Mouse (Mus musculus): Measurements from ENCODE around the gene Tex45. TPM values are rescaled to one million over a fixed set of nuclear protein-coding genes. Genes with fewer than 3 reads are reported as not detected.

The Tex45 gene
- polyA plus RNA-seq, 1 experiment from 2014 or later, result 0.20 TPM

DNA sequence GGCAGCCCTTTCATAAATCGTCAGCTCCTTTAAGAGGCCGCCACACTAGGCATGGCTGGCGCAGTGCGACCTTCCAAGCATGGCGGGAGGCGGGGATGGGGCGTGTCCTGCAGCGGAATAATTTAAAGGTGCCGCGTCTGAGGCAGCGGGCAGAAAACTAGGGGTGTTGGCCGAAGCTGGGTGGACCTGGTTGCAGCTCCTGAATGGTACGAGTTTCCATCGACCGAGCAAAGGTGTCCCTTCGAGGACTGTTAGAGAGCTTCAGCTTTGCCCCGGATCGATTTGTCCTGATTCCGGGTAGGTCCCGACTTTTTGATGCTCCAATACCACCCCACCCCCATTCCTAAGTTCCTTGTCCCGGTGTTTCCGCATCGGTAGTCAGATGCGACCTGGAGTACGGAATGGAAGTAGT, 44.6 kb downstream of the Tex45 start, which contains the start of gene Pnpla6:
Pnpla6 (plus strand) TSS at position 125 of the 412 bp plus-strand sequence.
- H3K9ac ChIP-seq (ENCODE audit: low read length), result peak within 1 kb of the TSS; percentile 48
- H3K4me1 ChIP-seq (ENCODE audit: control insufficient read depth, insufficient read depth, low read length), result no peaks in the 10 kb centered on the region
- ATAC-seq (ENCODE audit: insufficient read depth, low FRiP score, low TSS enrichment) (peak; percentile 72), DNase-seq (ENCODE audit: low spot score) (peak; percentile 86)
- WGBS, result 1% methylated on average over 25 of the region's 25 CpGs
- 0 out of 2 replicates have a peak within 1 kb of the TSS, but pooled peaks have one; percentile 20 for H3K27ac ChIP-seq (ENCODE audit: low read depth, low read length)
- peak within 1 kb of the TSS; percentile 98 for H3K4me2 ChIP-seq (ENCODE audit: low read depth)
- H3K27me3 ChIP-seq (ENCODE audit: control insufficient read depth, insufficient read depth, low read length), result no peaks in the 10 kb centered on the region
- H3K9me3 ChIP-seq (ENCODE audit: control insufficient read depth, low read length), result no peaks in the 10 kb centered on the region
- peaks cover 3% of the 10 kb centered on the region for H3K36me3 ChIP-seq (ENCODE audit: control insufficient read depth, insufficient read depth, low read length)
- peak within 1 kb of the TSS; percentile 54 for H3K4me3 ChIP-seq (ENCODE audit: low read depth, low read length)

DNA sequence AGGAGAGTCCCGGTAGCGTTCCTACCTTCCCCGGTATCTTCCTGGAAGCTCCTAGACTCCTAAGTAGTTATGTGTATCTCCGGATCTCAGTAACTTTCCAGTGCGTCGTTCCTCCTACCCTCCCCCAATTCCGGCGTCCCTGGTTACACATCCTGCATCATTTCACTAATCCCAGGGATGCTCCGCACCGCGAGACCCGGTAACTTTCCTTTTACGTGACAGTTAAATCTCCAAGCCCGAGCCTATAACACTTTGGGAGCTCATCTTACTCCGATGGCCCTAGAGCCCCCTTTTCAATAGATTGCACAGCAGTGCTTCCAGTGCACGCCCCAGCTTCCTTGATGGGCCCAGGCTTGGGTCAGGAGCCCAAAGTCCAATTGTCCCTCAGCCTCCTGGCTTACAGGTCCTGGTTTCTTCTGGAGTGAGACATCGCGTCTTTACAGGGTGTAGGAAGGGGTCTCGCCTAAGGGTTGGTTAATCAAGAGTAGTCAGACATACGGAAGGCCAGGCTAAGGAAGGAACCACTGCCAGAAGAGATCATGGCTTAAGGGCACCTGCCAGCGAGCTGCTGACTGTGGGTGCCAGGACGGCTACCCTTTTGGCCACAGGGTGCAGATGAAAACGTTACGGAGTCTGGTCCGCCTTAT, 45.2 kb downstream of the Tex45 start:
- no peaks in the 10 kb centered on the region for H3K9me3 ChIP-seq (ENCODE audit: control insufficient read depth, low read length)
- DNase-seq (ENCODE audit: low spot score), result peak; percentile 44
- WGBS, result 0% methylated on average over 25 of the region's 25 CpGs
- ATAC-seq (ENCODE audit: insufficient read depth, low FRiP score, low TSS enrichment), result peak; percentile 36
- 0 out of 2 replicates have a peak overlapping the region, but pooled peaks have one; percentile 20 for H3K27ac ChIP-seq (ENCODE audit: low read depth, low read length)
- no peaks in the 10 kb centered on the region; the same call in none of the 2 replicates for H3K36me3 ChIP-seq (ENCODE audit: control insufficient read depth, insufficient read depth, low read length)
- peak overlapping the region; percentile 98 for H3K4me2 ChIP-seq (ENCODE audit: low read depth)
- peak overlapping the region; percentile 48 for H3K9ac ChIP-seq (ENCODE audit: low read length)
- H3K4me3 ChIP-seq (ENCODE audit: low read depth, low read length), result peak overlapping the region; percentile 54
- no peaks in the 10 kb centered on the region for H3K27me3 ChIP-seq (ENCODE audit: control insufficient read depth, insufficient read depth, low read length)
- H3K4me1 ChIP-seq (ENCODE audit: control insufficient read depth, insufficient read depth, low read length), result no peaks in the 10 kb centered on the region

DNA sequence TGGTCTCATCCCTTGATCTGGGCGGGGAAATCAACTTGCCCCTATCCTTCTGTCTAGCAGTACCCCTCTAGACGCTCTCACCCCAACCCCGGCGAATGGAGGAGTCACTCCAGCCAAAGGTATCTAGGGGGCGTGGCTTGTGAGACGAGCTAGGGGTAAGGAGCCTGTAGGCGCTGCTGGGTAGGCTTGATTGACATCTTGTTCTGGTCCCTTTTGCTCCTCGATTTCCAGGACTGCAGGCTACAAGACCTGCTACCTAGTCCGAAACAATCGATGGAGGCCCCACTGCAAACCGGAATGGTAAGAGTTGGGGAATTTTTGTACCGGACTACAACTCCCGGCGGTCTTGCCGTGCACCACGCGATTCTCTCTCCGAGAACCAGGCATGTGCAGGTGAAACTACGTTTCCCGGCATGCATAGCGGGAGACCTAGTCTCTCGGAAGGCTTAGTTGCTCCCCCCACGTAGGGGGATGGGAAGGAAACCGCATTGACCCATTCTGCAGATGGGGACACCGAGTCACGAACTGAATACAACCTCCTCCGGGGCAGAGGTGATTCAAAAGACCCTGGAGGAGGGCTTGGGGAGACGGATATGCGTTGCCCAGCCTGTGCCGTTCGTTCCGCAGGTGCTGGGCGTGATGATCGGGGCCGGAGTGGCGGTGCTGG, 45.9 kb downstream of the Tex45 start:
- no peaks in the 10 kb centered on the region for H3K27me3 ChIP-seq (ENCODE audit: control insufficient read depth, insufficient read depth, low read length)
- no peak overlapping the region for H3K27ac ChIP-seq (ENCODE audit: low read depth, low read length)
- peak; percentile 86 for ATAC-seq (ENCODE audit: insufficient read depth, low FRiP score, low TSS enrichment)
- peak overlapping the region; percentile 54 for H3K4me3 ChIP-seq (ENCODE audit: low read depth, low read length)
- no peaks in the 10 kb centered on the region for H3K9me3 ChIP-seq (ENCODE audit: control insufficient read depth, low read length)
- H3K4me2 ChIP-seq (ENCODE audit: low read depth), result peak overlapping the region; percentile 98
- peak; percentile 89 for DNase-seq (ENCODE audit: low spot score)
- peak overlapping the region; percentile 48 for H3K9ac ChIP-seq (ENCODE audit: low read length)
- under 1% methylated on average over 36 of the region's 36 CpGs for WGBS
- no peaks in the 10 kb centered on the region for H3K4me1 ChIP-seq (ENCODE audit: control insufficient read depth, insufficient read depth, low read length)
- no peaks in the 10 kb centered on the region; the same call in 1 of the 2 replicates for H3K36me3 ChIP-seq (ENCODE audit: control insufficient read depth, insufficient read depth, low read length)

- ATAC-seq (ENCODE audit: insufficient read depth, low FRiP score, low TSS enrichment) (no peak), DNase-seq (ENCODE audit: low spot score) (peak; percentile 32)
- 9% methylated on average over 16 of the region's 16 CpGs for WGBS
- no peak overlapping the region for H3K27ac ChIP-seq (ENCODE audit: low read depth, low read length)
- no peaks in the 10 kb centered on the region; the same call in 1 of the 2 replicates for H3K36me3 ChIP-seq (ENCODE audit: control insufficient read depth, insufficient read depth, low read length)
- peak overlapping the region; percentile 27; the same call in 1 of the 2 replicates for H3K9ac ChIP-seq (ENCODE audit: low read length)
- no peaks in the 10 kb centered on the region for H3K9me3 ChIP-seq (ENCODE audit: control insufficient read depth, low read length)
- no peaks in the 10 kb centered on the region for H3K4me1 ChIP-seq (ENCODE audit: control insufficient read depth, insufficient read depth, low read length)
- H3K4me2 ChIP-seq (ENCODE audit: low read depth), result peak overlapping the region; percentile 98
- peak overlapping the region; percentile 54 for H3K4me3 ChIP-seq (ENCODE audit: low read depth, low read length)
- no peaks in the 10 kb centered on the region for H3K27me3 ChIP-seq (ENCODE audit: control insufficient read depth, insufficient read depth, low read length)
Measured at GRCm38 (mm10) chr8:3517117-3517495, 46.4 kb downstream of the Tex45 start.

GRCm38 (mm10) chr8:3522007-3522697, 51.5 kb downstream of the Tex45 start:
- Histone ChIP-seq H3K27ac (ENCODE audit: low read depth, low read length) (no peak overlapping the region), H3K27me3 (ENCODE audit: control insufficient read depth, insufficient read depth, low read length) (no peaks in the 10 kb centered on the region), H3K4me2 (ENCODE audit: low read depth) (no peak overlapping the region), H3K4me1 (ENCODE audit: control insufficient read depth, insufficient read depth, low read length) (no peaks in the 10 kb centered on the region), H3K36me3 (ENCODE audit: control insufficient read depth, insufficient read depth, low read length) (peaks cover 6% of the 10 kb centered on the region; the same call in 1 of the 2 replicates), H3K9me3 (ENCODE audit: control insufficient read depth, low read length) (no peaks in the 10 kb centered on the region), H3K9ac (ENCODE audit: low read length) (no peak overlapping the region), H3K4me3 (ENCODE audit: low read depth, low read length) (no peak overlapping the region)
- 91% methylated on average over 13 of the region's 13 CpGs for WGBS
- no peak for DNase-seq (ENCODE audit: low spot score)
- no peak for ATAC-seq (ENCODE audit: insufficient read depth, low FRiP score, low TSS enrichment)

- DNase-seq (ENCODE audit: low spot score), result no peak
- Histone ChIP-seq H3K36me3 (ENCODE audit: control insufficient read depth, insufficient read depth, low read length) (peaks cover 3% of the 10 kb centered on the region), H3K4me1 (ENCODE audit: control insufficient read depth, insufficient read depth, low read length) (no peaks in the 10 kb centered on the region), H3K4me2 (ENCODE audit: low read depth) (no peak overlapping the region), H3K27ac (ENCODE audit: low read depth, low read length) (no peak overlapping the region), H3K4me3 (ENCODE audit: low read depth, low read length) (no peak overlapping the region), H3K27me3 (ENCODE audit: control insufficient read depth, insufficient read depth, low read length) (no peaks in the 10 kb centered on the region), H3K9me3 (ENCODE audit: control insufficient read depth, low read length) (no peaks in the 10 kb centered on the region), H3K9ac (ENCODE audit: low read length) (no peak overlapping the region)
- no peak for ATAC-seq (ENCODE audit: insufficient read depth, low FRiP score, low TSS enrichment)
- WGBS, result 95% methylated on average over 5 of the region's 5 CpGs
Measured at GRCm38 (mm10) chr8:3530816-3531215, 60.2 kb downstream of the Tex45 start.

DNA sequence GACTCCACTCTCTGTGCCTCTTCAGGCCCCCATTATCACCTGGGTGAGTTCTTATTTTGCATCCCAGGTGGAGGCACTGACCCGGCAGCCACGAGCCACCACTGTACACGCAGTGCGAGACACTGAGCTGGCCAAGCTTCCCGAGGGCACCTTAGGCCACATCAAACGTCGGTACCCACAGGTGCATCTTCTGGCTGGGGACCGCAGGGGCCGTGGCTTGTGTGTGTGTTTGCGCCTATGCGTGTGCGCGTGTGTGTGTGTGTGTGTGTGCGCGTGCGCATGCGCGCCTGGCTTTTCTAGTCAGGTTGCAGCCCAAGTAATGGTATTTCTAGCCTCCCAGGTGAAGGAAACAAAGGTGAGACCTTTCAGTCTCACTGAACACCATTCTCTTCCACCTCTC, 61.3 kb downstream of the Tex45 start:
- no peak overlapping the region for H3K27ac ChIP-seq (ENCODE audit: low read depth, low read length)
- H3K4me2 ChIP-seq (ENCODE audit: low read depth), result no peak overlapping the region
- ATAC-seq (ENCODE audit: insufficient read depth, low FRiP score, low TSS enrichment) (no peak), DNase-seq (ENCODE audit: low spot score) (no peak)
- no peak overlapping the region for H3K9ac ChIP-seq (ENCODE audit: low read length)
- peaks cover 6% of the 10 kb centered on the region for H3K36me3 ChIP-seq (ENCODE audit: control insufficient read depth, insufficient read depth, low read length)
- no peaks in the 10 kb centered on the region for H3K4me1 ChIP-seq (ENCODE audit: control insufficient read depth, insufficient read depth, low read length)
- 94% methylated on average over 18 of the region's 18 CpGs for WGBS
- no peaks in the 10 kb centered on the region for H3K9me3 ChIP-seq (ENCODE audit: control insufficient read depth, low read length)
- no peaks in the 10 kb centered on the region for H3K27me3 ChIP-seq (ENCODE audit: control insufficient read depth, insufficient read depth, low read length)
- no peak overlapping the region for H3K4me3 ChIP-seq (ENCODE audit: low read depth, low read length)

DNA sequence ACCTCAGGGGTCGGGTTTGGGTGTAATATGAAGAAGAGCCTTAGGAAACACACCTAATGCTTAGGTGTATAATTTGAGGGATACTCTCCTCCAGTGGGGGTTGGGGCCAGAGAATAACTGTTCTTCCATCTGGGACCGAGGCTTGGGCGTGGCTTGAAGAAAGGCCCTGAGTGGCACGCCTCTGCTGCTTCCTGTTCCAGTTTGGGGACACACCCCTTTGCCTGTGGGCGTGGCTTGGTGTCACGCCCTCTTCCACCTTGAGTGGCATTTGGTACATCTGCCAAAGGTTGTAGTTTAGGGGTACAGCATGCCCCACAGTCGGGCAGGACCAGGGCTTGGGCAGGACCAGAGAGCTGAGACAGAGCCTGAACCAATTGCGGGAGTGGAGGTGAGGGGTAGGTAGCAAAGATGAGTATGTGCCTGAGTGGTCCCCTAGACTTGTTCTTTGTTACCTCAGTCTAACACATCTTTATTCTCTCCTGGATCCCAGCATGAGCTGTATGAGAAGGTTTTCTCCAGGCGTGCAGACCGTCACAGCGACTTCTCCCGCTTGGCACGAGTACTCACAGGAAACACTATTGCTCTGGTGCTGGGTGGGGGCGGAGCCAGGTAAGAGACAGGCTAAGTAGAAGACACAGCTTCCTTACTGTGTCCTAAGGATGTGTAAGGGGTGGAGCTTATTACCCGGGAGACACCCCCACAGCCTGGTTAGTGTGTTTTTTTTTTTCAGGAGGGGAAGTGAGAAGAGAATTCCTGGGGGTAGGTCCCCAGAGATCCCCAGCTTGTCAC, 65.6 kb downstream of the Tex45 start:
- no peak for DNase-seq (ENCODE audit: low spot score)
- no peak overlapping the region for H3K9ac ChIP-seq (ENCODE audit: low read length)
- H3K27me3 ChIP-seq (ENCODE audit: control insufficient read depth, insufficient read depth, low read length), result no peaks in the 10 kb centered on the region
- 57% methylated on average over 15 of the region's 15 CpGs for WGBS
- H3K9me3 ChIP-seq (ENCODE audit: control insufficient read depth, low read length), result no peaks in the 10 kb centered on the region
- ATAC-seq (ENCODE audit: insufficient read depth, low FRiP score, low TSS enrichment), result no peak
- H3K36me3 ChIP-seq (ENCODE audit: control insufficient read depth, insufficient read depth, low read length), result peaks cover 5% of the 10 kb centered on the region
- no peak overlapping the region for H3K27ac ChIP-seq (ENCODE audit: low read depth, low read length)
- no peak overlapping the region for H3K4me2 ChIP-seq (ENCODE audit: low read depth)
- H3K4me3 ChIP-seq (ENCODE audit: low read depth, low read length), result no peak overlapping the region
- no peaks in the 10 kb centered on the region for H3K4me1 ChIP-seq (ENCODE audit: control insufficient read depth, insufficient read depth, low read length)

All from neural tube, embryonic 11.5 days (tissue).